In genomic region chr5:92857177-92857576, GRCm38 (mm10) we compare ENCODE assay signal across 8 mouse cellular contexts.
DNase-seq lines count a peak whose midpoint lies in the region; ATAC-seq and TF ChIP-seq lines count a peak whose summit lies in the region.
"Had no signal": no experiment of that assay in that cellular context is flagged by ENCODE, and none has a peak within 500 bp of the region (broad histone marks: within the 10 kb centered on the region; RNA-seq: fewer than 3 reads in every experiment).

No protein-coding gene starts in this region.

- peaks cover 28% of the 10 kb centered on the region for H3K4me1 ChIP-seq in forebrain, embryonic 16.5 days (replicated peaks; ENCODE audit: control insufficient read depth, insufficient read depth, low read length)
- peaks cover 19% of the 10 kb centered on the region for H3K4me1 ChIP-seq in forebrain, postnatal 0 days (ENCODE audit: insufficient read depth)

- no peak for DNase-seq in forebrain, postnatal 0 days
- peak; percentile 26 for DNase-seq in layer of hippocampus, adult 11-12 months (ENCODE audit: low spot score)
- DNase-seq in layer of hippocampus, adult 9-11 months = no peak
- peak; percentile 63 for DNase-seq in brain, adult 2 months (ENCODE audit: low read depth, low spot score)
- peak; percentile 15 for DNase-seq in gastrocnemius, postnatal 14 days
- no peak for DNase-seq in ovary, adult 18-20 months (ENCODE audit: low spot score)
- DNase-seq: liver had no signal

- intact Hi-C loops in gastrocnemius, postnatal 14 days (cut with DNase I; ENCODE audit: low total_unique reads) = no loop called here

- no peak overlapping the region for H3K27ac ChIP-seq in forebrain, embryonic 16.5 days (ENCODE audit: low read length)
- H3K27ac ChIP-seq in forebrain, postnatal 0 days (ENCODE audit: low read depth, low read length) = no peak overlapping the region

- no peak overlapping the region for H3K9ac ChIP-seq in forebrain, embryonic 16.5 days (replicated peaks; ENCODE audit: low read depth, low read length)
- no peak overlapping the region for H3K9ac ChIP-seq in forebrain, postnatal 0 days

- H3K36me3 ChIP-seq in forebrain, embryonic 16.5 days (ENCODE audit: control insufficient read depth, insufficient read depth) = no peaks in the 10 kb centered on the region
- no peaks in the 10 kb centered on the region for H3K36me3 ChIP-seq in forebrain, postnatal 0 days (ENCODE audit: insufficient read depth)

- no peaks in the 10 kb centered on the region for H3K9me3 ChIP-seq in forebrain, embryonic 16.5 days (ENCODE audit: control insufficient read depth, low read length)
- no peaks in the 10 kb centered on the region for H3K9me3 ChIP-seq in forebrain, postnatal 0 days (ENCODE audit: low read length)

- no peaks in the 10 kb centered on the region for H3K27me3 ChIP-seq in forebrain, embryonic 16.5 days (replicated peaks; ENCODE audit: control insufficient read depth, insufficient read depth, low read length)
- no peaks in the 10 kb centered on the region for H3K27me3 ChIP-seq in forebrain, postnatal 0 days (ENCODE audit: insufficient read depth, low read length)

- 34% methylated on average over 7 of the region's 7 CpGs for WGBS in forebrain, embryonic 16.5 days
- 25% methylated on average over 7 of the region's 7 CpGs for WGBS in forebrain, postnatal 0 days

- H3K4me3 ChIP-seq in forebrain, embryonic 16.5 days (replicated peaks; ENCODE audit: low read length) = no peak overlapping the region
- no peak overlapping the region for H3K4me3 ChIP-seq in forebrain, postnatal 0 days (ENCODE audit: low read depth, low read length)

- ATAC-seq in forebrain, embryonic 16.5 days = peak; percentile 32; the same call in 1 of the 2 replicates
- ATAC-seq in forebrain, postnatal 0 days = no peak

- TF ChIP-seq CTCF in forebrain, postnatal 0 days (IDR thresholded peaks at IDR 0.05; ENCODE audit: low read depth) = no peak

- no peak overlapping the region for H3K4me2 ChIP-seq in forebrain, embryonic 16.5 days (ENCODE audit: low read length)
- no peak overlapping the region for H3K4me2 ChIP-seq in forebrain, postnatal 0 days (ENCODE audit: low read depth)

Comparison
In these comparisons a context has a peak if more than half of its experiments do, and no peak if none do; other contexts are left out.
1. DNase-seq: peak in layer of hippocampus, adult 11-12 months (single experiment), brain, adult 2 months (single experiment) and gastrocnemius, postnatal 14 days (single experiment); none in forebrain, postnatal 0 days (single experiment), layer of hippocampus, adult 9-11 months (single experiment) and ovary, adult 18-20 months (single experiment).